Mouse (Mus musculus): Measurements from ENCODE around the gene Gm13199.

Gm13199 gene

GRCm38 (mm10) chr2:5862834-5863233 lies at the start of gene Gm13199:
Gm13199 (minus strand) TSS chr2:5862934.
- DNase-seq (ENCODE audit: low read depth, low spot score), result no peak

GRCm38 (mm10) chr2:5911282-5911965 lies 48.7 kb upstream of the Gm13199 start:
- no peak for DNase-seq (ENCODE audit: low read depth, low spot score)

DNA sequence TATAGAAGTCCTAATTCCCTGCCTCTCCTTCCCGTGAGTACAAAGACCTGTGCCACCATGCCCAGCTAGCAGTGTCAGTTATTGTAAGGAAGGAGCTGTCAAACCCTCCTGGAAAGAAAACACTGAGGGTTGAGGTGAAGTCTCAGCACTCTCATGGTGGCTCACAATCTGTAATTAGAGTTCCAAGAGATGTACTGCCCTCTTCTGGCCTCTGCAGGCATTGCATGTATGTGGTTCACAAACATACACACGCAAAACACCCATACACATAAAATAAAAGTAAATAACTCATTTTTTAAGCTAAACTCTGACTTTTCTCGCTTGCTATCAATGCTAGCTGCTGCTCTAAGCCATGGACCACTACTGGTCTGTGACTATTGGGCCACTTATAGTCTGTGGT lies 43.9 kb upstream of the Gm13199 start:
- peak; percentile 54 for DNase-seq (ENCODE audit: low read depth, low spot score)

- no peak for DNase-seq (ENCODE audit: low read depth, low spot score)
Observed at GRCm38 (mm10) chr2:5906092-5906491, 43.4 kb upstream of the Gm13199 start.

DNA sequence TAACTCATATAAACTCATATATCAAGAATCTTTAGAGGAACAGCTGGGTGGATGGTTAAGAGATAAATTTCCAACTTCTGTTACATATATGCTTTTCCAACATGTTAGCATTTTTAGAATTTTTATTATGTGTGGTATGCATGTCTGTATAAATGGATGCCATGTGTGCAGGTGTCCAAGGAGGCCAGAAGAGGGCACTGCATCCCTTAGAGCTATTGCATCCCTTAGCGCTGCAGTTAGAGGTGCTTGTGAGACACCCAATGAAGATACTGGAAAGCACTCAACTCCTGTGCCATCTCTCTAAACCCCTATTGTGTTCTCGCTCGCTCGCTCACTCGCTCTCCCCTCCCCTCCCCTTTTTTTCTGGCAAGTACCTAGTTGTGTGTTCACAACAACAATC lies 37.4 kb upstream of the Gm13199 start:
- DNase-seq (ENCODE audit: low read depth, low spot score), result no peak

GRCm38 (mm10) chr2:5894843-5895570 lies 32.3 kb upstream of the Gm13199 start, which contains the start of gene Sec61a2:
Sec61a2 (minus strand) TSS chr2:5895432.
- peak; percentile 97 for DNase-seq (ENCODE audit: low read depth, low spot score)

- DNase-seq (ENCODE audit: low read depth, low spot score), result no peak
Observed at GRCm38 (mm10) chr2:5894296-5894695, 31.6 kb upstream of the Gm13199 start.

DNA sequence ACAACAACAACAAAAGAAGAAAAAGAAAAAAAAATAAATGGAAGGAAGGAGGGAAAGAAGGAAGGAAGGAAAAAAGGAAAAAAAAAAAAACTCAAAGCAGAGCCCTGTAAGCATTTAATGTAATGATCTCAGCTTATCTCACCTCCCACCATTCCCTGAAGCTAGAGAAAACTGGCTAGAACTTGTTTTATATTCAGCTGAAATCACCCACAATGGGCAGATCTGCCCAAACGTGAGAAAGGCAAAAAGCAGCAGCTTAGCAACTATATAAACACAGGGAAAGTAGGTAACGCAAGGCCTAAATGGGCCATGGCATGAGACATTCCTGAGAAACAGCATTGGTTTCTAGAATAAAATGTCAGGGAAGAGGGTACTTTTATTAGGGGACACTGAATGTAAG lies 26.7 kb upstream of the Gm13199 start:
- no peak for DNase-seq (ENCODE audit: low read depth, low spot score)

GRCm38 (mm10) chr2:5888865-5889264 lies 26.1 kb upstream of the Gm13199 start:
- DNase-seq (ENCODE audit: low read depth, low spot score), result no peak

DNA sequence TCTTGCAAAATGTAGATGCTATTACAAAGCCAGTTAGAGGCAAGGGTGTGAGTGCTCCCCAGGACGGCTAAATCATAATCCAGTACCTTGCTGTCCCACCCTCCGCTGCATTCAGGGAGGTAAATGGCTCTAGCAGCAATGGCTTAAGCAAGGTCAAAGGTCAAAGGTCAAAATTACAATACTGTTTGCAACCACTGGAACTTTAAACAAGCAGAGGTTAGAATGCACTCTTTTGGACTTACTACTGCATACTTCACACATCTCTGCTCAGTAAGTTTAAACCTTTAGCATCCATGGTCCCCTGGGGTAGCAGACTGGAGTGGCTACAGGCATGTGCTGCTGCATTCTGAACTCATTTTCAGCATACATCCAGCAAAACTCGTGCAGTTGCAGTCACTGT lies 14.7 kb upstream of the Gm13199 start:
- no peak for DNase-seq (ENCODE audit: low read depth, low spot score)

- no peak for DNase-seq (ENCODE audit: low read depth, low spot score)
Observed at GRCm38 (mm10) chr2:5869746-5870145, 7.0 kb upstream of the Gm13199 start.

DNA sequence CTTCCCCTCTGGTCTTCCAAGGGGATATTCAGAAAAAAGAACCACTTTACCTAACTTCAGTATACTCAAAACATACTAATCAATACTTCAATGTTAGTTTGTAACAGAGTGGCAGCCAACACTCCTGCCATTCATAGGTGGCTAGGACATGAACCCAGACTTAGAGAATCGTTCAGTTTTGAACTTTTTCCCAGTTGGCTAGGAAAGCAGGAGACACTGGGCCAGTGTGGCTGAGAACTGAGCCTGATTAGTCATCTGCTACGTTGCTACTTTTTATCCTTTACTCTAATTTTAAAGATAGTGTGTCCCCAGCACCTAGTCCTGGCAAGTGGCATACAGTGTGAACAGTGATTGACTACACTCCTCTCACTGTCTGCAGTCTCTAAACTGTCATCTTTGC lies 4.9 kb upstream of the Gm13199 start:
- no peak for DNase-seq (ENCODE audit: low read depth, low spot score)

GRCm38 (mm10) chr2:5851866-5852265 lies 10.9 kb downstream of the Gm13199 start:
- no peak for DNase-seq (ENCODE audit: low read depth, low spot score)

GRCm38 (mm10) chr2:5851116-5851515 lies 11.6 kb downstream of the Gm13199 start:
- no peak for DNase-seq (ENCODE audit: low read depth, low spot score)

GRCm38 (mm10) chr2:5845826-5846225 lies 16.9 kb downstream of the Gm13199 start:
- no peak for DNase-seq (ENCODE audit: low read depth, low spot score)

DNA sequence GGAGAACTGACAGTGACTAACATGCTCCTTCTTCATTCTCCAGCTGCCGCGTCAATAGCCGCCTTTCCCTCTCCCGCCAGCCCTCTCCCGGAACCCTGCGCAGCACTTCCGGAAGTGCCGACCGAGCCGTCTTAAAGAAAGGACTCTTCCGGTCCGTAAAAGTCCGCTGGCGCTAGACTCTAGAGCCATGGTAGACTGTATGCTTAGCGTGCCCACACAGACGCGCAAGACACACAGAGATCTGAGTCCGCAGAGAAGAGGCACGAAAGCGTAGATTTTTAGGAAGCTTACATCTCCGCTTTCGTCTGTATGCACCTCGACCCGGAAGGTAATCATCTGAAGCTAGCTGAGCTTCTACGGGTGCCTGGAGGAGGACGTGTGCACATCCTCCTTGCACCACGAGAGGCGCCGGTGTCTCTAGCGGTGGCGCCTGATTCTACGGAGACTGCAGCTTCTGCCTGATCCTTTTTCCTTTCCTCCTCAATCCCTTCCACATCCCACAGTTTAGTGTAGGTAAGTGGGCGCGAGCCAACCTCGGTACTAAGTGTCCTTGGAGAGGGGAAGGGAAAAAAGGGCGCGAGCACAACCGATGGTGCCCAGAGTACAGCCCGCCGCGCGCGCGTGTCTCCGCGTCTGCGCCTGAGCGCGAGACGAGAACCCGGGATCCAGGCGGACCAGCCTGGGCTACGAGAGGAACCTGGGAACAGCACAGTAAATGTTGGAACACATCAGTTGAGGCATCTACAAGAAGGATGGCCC lies 17.7 kb downstream of the Gm13199 start, which contains the start of the genes Nudt5 and Cdc123:
TSS of gene Nudt5 (plus strand) at position 147 of the 759 bp plus-strand sequence.
TSS of gene Cdc123 (minus strand) at position 292 of the 759 bp plus-strand sequence.
- DNase-seq (ENCODE audit: low read depth, low spot score), result peak; percentile 81

- DNase-seq (ENCODE audit: low read depth, low spot score), result peak; percentile 26
Observed at GRCm38 (mm10) chr2:5844181-5844872, 18.4 kb downstream of the Gm13199 start.

DNA sequence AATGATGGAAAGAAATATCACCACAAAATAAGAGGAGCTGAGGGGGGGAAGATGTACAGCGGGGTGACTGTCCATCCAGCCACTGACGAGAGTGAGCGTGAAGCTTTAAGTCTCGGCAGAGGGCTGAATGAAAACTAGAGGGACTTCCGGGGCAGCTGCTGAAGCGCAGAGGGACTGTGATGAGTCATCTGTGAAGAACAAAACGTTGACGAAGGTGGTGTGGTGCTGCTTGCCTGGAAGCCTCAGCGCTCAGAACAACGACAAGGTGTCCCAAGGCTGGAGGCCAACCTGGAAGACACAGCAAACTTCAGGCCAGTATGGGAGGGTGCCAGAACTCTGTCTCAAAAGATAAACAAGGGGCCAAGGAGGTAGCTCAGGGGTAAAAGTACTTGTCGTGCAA lies 21.9 kb downstream of the Gm13199 start:
- DNase-seq (ENCODE audit: low read depth, low spot score), result no peak

GRCm38 (mm10) chr2:5825265-5825913 lies 37.3 kb downstream of the Gm13199 start:
- no peak for DNase-seq (ENCODE audit: low read depth, low spot score)

GRCm38 (mm10) chr2:5824685-5825084 lies 38.0 kb downstream of the Gm13199 start:
- no peak for DNase-seq (ENCODE audit: low read depth, low spot score)

- no peak for DNase-seq (ENCODE audit: low read depth, low spot score)
Observed at GRCm38 (mm10) chr2:5824213-5824612, 38.5 kb downstream of the Gm13199 start.

All from c-Kit-negative CD71-positive TER-119-positive erythroid progenitor cells, embryonic 14.5 days (primary cell).